ENCODE assay signal across 9 mouse cellular contexts in genomic region chr11:112784347-112784902, GRCm38 (mm10). TPM values are rescaled to one million over a fixed set of nuclear protein-coding genes. Genes with fewer than 3 reads are reported as not detected.
A peak's percentile ranks its signal among the peaks of the same experiment; 100 is the strongest.
DNase-seq lines count a peak whose midpoint lies in the region; ATAC-seq and TF ChIP-seq lines count a peak whose summit lies in the region.
"Had no signal": no experiment of that assay in that cellular context is flagged by ENCODE, and none has a peak within 500 bp of the region (broad histone marks: within the 10 kb centered on the region; RNA-seq: fewer than 3 reads in every experiment).

No protein-coding gene starts in this region.

- no peak for ATAC-seq in lung, embryonic 15.5 days (ENCODE audit: borderline replicate concordance, extremely low read depth, low FRiP score, low TSS enrichment)
- ATAC-seq in limb, embryonic 12.5 days (ENCODE audit: insufficient number of reproducible peaks, insufficient read depth, low FRiP score, low TSS enrichment, low read depth), result no peak
- ATAC-seq in CD4-positive, CD25-positive, alpha-beta regulatory T cell, adult 4 months, result no peak
- ATAC-seq in cerebellum, adult (ENCODE audit: insufficient number of reproducible peaks, low FRiP score, low TSS enrichment), result no peak

- H3K4me2 ChIP-seq in lung, embryonic 15.5 days, result peak overlapping the region; percentile 94
- H3K4me2 ChIP-seq in limb, embryonic 12.5 days, result peak overlapping the region; percentile 94

- no peak for TF ChIP-seq POLR2A in small intestine, adult 2 months (IDR thresholded peaks at IDR 0.05; ENCODE audit: low read depth, low read length)

- H3K4me3 ChIP-seq in lung, embryonic 15.5 days, result peak overlapping the region; percentile 75
- peak overlapping the region; percentile 94 for H3K4me3 ChIP-seq in forebrain, embryonic 10.5 days
- peak overlapping the region; percentile 86 for H3K4me3 ChIP-seq in limb, embryonic 12.5 days (replicated peaks)
- H3K4me3 ChIP-seq in small intestine, adult 2 months (ENCODE audit: low read depth, low read length), result peak overlapping the region; percentile 69

- WGBS in lung, embryonic 15.5 days, result 4% methylated on average over 30 of the region's 30 CpGs
- 5% methylated on average over 30 of the region's 30 CpGs for WGBS in forebrain, embryonic 10.5 days
- 2% methylated on average over 30 of the region's 30 CpGs for WGBS in limb, embryonic 12.5 days
- 10% methylated on average over 30 of the region's 30 CpGs for WGBS in small intestine, adult 2 months

- no peak for TF ChIP-seq CTCF in small intestine, adult 2 months (IDR thresholded peaks at IDR 0.05; ENCODE audit: extremely low read depth, insufficient read length, insufficient replicate concordance, low read depth, low read length)

- H3K9ac ChIP-seq in lung, embryonic 15.5 days, result peak overlapping the region; percentile 70
- H3K9ac ChIP-seq in limb, embryonic 12.5 days (replicated peaks), result peak overlapping the region; percentile 97

- no peak for DNase-seq in lung, adult 18-20 months
- DNase-seq in forebrain, embryonic 10.5 days (ENCODE audit: extremely low spot score, low spot score), result peak; percentile 32
- no peak for DNase-seq in right cerebral cortex, postnatal 36 days (ENCODE audit: low spot score in 2 of 2)
- DNase-seq: thymus, postnatal 14 days had no signal

- H3K27ac ChIP-seq in lung, embryonic 15.5 days, result peak overlapping the region; percentile 95
- peak overlapping the region; percentile 95 for H3K27ac ChIP-seq in forebrain, embryonic 10.5 days
- peak overlapping the region; percentile 99 for H3K27ac ChIP-seq in limb, embryonic 12.5 days
- H3K27ac ChIP-seq in small intestine, adult 2 months (ENCODE audit: insufficient read depth, low read depth, low read length), result no peak overlapping the region; the same call in 1 of the 2 replicates

- H3K27me3 ChIP-seq in lung, embryonic 15.5 days, result peaks cover 25% of the 10 kb centered on the region; the same call in 1 of the 2 replicates
- peaks cover 30% of the 10 kb centered on the region for H3K27me3 ChIP-seq in forebrain, embryonic 10.5 days (ENCODE audit: poor library complexity, severe bottlenecking)
- H3K27me3 ChIP-seq in limb, embryonic 12.5 days, result peaks cover 4% of the 10 kb centered on the region; the same call in 1 of the 2 replicates
- H3K27me3 ChIP-seq in small intestine, adult 2 months (ENCODE audit: control insufficient read depth, insufficient read depth, low read length), result peaks cover 6% of the 10 kb centered on the region

- no peaks in the 10 kb centered on the region for H3K9me3 ChIP-seq in lung, embryonic 15.5 days
- H3K9me3 ChIP-seq in forebrain, embryonic 10.5 days, result no peaks in the 10 kb centered on the region
- H3K9me3 ChIP-seq in limb, embryonic 12.5 days, result no peaks in the 10 kb centered on the region

- H3K4me1 ChIP-seq in lung, embryonic 15.5 days, result peaks cover 47% of the 10 kb centered on the region
- H3K4me1 ChIP-seq in forebrain, embryonic 10.5 days, result peaks cover 80% of the 10 kb centered on the region
- H3K4me1 ChIP-seq in limb, embryonic 12.5 days (replicated peaks), result peaks cover 38% of the 10 kb centered on the region
- H3K4me1 ChIP-seq in small intestine, adult 2 months (ENCODE audit: control insufficient read depth, insufficient read depth, insufficient read length, low read length), result peaks cover 2% of the 10 kb centered on the region

- H3K36me3 ChIP-seq in lung, embryonic 15.5 days, result no peaks in the 10 kb centered on the region
- H3K36me3 ChIP-seq in forebrain, embryonic 10.5 days (replicated peaks), result peaks cover 32% of the 10 kb centered on the region
- H3K36me3 ChIP-seq in limb, embryonic 12.5 days, result peaks cover 17% of the 10 kb centered on the region
- H3K36me3 ChIP-seq in small intestine, adult 2 months (ENCODE audit: control insufficient read depth, insufficient read depth, low read length), result 0 out of 2 replicates have a peak, but pooled peaks cover 7% of the 10 kb centered on the region

RNA-seq across cellular contexts. Expression of gene Sox9, which starts 2.4 kb away (rescaled TPM):
- 63.4 and 64.2 TPM in 2 replicates for polyA plus RNA-seq in lung, embryonic 15.5 days (2015; fragmentation: Nextera tagmentation; extraction: Ambion mirVana)
- polyA plus RNA-seq in forebrain, embryonic 10.5 days (2016; fragmentation: Nextera tagmentation; extraction: Ambion mirVana), result 98.1 and 108 TPM in 2 replicates
- 245 and 252 TPM in 2 replicates for polyA plus RNA-seq in limb, embryonic 12.5 days (2016; fragmentation: Nextera tagmentation; extraction: Ambion mirVana)
- polyA plus RNA-seq in small intestine, adult 2 months (2012; rRNA removed), result 24.9 and 25.5 TPM in 2 replicates
- polyA plus RNA-seq in CD4-positive, CD25-positive, alpha-beta regulatory T cell, adult 4 months (2017; shearing (Covaris generic)), result not detected

Comparison
In these comparisons a context has a peak if more than half of its experiments do, and no peak if none do; other contexts are left out.
1. RNA of gene Sox9, which starts 2.4 kb away (polyA plus RNA-seq): 245 to 252 TPM in limb, embryonic 12.5 days, 98.1 to 108 TPM in forebrain, embryonic 10.5 days, 63.4 to 64.2 TPM in lung, embryonic 15.5 days and 24.9 to 25.5 TPM in small intestine, adult 2 months; not detected in CD4-positive, CD25-positive, alpha-beta regulatory T cell, adult 4 months; every median in the first group is over 10 times any median in the second.
2. Peak in every context shown above with its lines, with median percentiles within 50 percentile points of each other: H3K4me3 ChIP-seq.